Mouse (Mus musculus) bone marrow, adult 2 months (tissue): ENCODE measurements around the gene Rbm18. TPM values are rescaled to one million over a fixed set of nuclear protein-coding genes. Genes with fewer than 3 reads are reported as not detected.

Experiments used
- H3K27ac ChIP-seq: fragments of 200-500 bp; 2 replicates; pipeline ENCODE4 v1.5.1; 2012; ENCODE audit warnings: low read depth, mild to moderate bottlenecking, control low read depth, inconsistent platforms, low read length; ENCODE audit not compliant: control insufficient read depth, poor library complexity, insufficient read depth
- H3K4me1 ChIP-seq: fragments of 200-500 bp; 2 replicates; pipeline ENCODE4 v1.6.1; 2011; ENCODE audit warnings: low read length; ENCODE audit not compliant: control insufficient read depth, insufficient read depth
- H3K4me3 ChIP-seq: fragments of 200-500 bp; replicated peaks from 2 replicates; pipeline ENCODE3; 2011; ENCODE audit warnings: mild to moderate bottlenecking, low read depth, low read length, control low read depth; ENCODE audit not compliant: control insufficient read depth
- CTCF ChIP-seq: fragments of 200-500 bp; IDR thresholded peaks from 2 replicates; pipeline ENCODE4 v1.5.1; 2011; ENCODE audit warnings: low read length, control low read depth; ENCODE audit not compliant: control insufficient read depth, insufficient read depth
- POLR2A ChIP-seq: fragments of 200-500 bp; IDR thresholded peaks from 2 replicates; pipeline ENCODE4 v1.6.1; 2011; ENCODE audit warnings: low read depth, mild to moderate bottlenecking, control low read depth, low read length, borderline replicate concordance; ENCODE audit not compliant: control insufficient read depth
- WGBS: fragments of 180-500 bp; shearing (Covaris S2); methylation state at CpG from one replicate; pipeline ENCODE4 v1.1.7; 2018; 5-methylcytosine and 5-hydroxymethylcytosine counted together
- polyA plus RNA-seq: library from polyadenylated mRNA; stranded (reverse); fragments of >200 nt; gene quantifications from 2 replicates; pipeline ENCODE4 v1.2.4, GENCODE M21; 2011; ENCODE audit warnings: low replicate concordance; ENCODE audit not compliant: missing spikeins, insufficient read depth, insufficient read length

Gene Rbm18
- polyA plus RNA-seq, 1 experiment: 12.7 TPM

- Histone ChIP-seq H3K4me1 (no peaks in the 10 kb centered on the region), H3K4me3 (no peak overlapping the region), H3K27ac (no peak overlapping the region)
- TF ChIP-seq CTCF (no peak), POLR2A (no peak)
- WGBS: 80% methylated on average over 9 of the region's 9 CpGs
Measured at GRCm38 (mm10) chr2:36067132-36067531, 69.4 kb downstream of the Rbm18 start.

Other genes starting within 250 kb of the Rbm18 start
- 2.6 and 4.1 TPM in 2 replicates for gene Ttll11, start 156.9 kb downstream of the Rbm18 start, polyA plus RNA-seq
- 37.6 and 42.9 TPM in 2 replicates for gene Ndufa8, start 87.4 kb downstream of the Rbm18 start, polyA plus RNA-seq
- not detected in 2 replicates for gene Morn5, start 87.3 kb downstream of the Rbm18 start, polyA plus RNA-seq
- gene Lhx6, start 31.4 kb downstream of the Rbm18 start, polyA plus RNA-seq: not detected in 2 replicates
- gene Mrrf, start 384 bp downstream of the Rbm18 start, polyA plus RNA-seq: 4.9 and 6.7 TPM in 2 replicates
- 33.4 and 88.0 TPM in 2 replicates for gene Ptgs1, start 93.7 kb upstream of the Rbm18 start, polyA plus RNA-seq
- gene Olfr338, start 236.7 kb upstream of the Rbm18 start, polyA plus RNA-seq: not detected in 2 replicates